Mouse (Mus musculus) stomach, postnatal 0 days (tissue): ENCODE data around the gene Dhx57.

ENCODE experiments used
- CTCF ChIP-seq: IDR thresholded peaks from 2 replicates; pipeline ENCODE4 v1.5.1; 2016; ENCODE audit warnings: antibody characterized with exemption, low read depth, mild to moderate bottlenecking, moderate library complexity
- EP300 ChIP-seq: optimal IDR thresholded peaks from 2 replicates; pipeline ENCODE3; 2016; ENCODE audit warnings: antibody characterized with exemption

GRCm38 (mm10) chr17:80326431-80326830 is 36.2 kb upstream of the Dhx57 start:
- TF ChIP-seq EP300, result no peak
- no peak for TF ChIP-seq CTCF
